Mouse (Mus musculus): ENCODE results near the gene Mcam.

DNA sequence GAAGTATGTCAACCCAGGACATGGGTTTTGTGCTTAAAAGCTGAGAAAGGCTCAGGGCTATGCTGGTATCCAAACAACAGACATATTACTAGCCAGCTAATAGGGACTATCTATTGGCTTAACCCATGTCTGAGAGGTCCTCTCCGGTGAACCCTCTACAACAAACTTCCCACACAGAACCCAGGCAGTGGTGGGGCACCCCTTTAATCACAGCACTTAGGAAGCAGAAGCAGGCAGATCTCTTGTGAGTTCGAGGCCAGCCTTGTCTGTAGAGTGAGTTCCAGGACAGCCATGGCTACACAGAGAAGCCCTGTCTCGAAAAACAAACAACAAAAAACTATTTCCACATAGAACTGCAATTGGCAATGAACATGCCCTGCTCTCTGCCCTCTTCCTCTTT lies 7.5 kb upstream of the Mcam start:
- no peak for TF ChIP-seq POLR2A (IDR thresholded peaks at IDR 0.05; ENCODE audit: control insufficient read depth, extremely low read depth, insufficient read depth, low read length, poor library complexity)
- TF ChIP-seq CTCF (IDR thresholded peaks at IDR 0.05; ENCODE audit: borderline replicate concordance, control insufficient read depth, extremely low read depth, insufficient read depth, low read length, poor library complexity) = no peak
